In genomic region chr10:93818661-93819060, GRCm38 (mm10) we compare ENCODE assay signal across 9 mouse cellular contexts. TPM values are rescaled to one million over a fixed set of nuclear protein-coding genes. Genes with fewer than 3 reads are reported as not detected.
DNase-seq lines count a peak whose midpoint lies in the region; ATAC-seq and TF ChIP-seq lines count a peak whose summit lies in the region.
"Had no signal": no experiment of that assay in that cellular context is flagged by ENCODE, and none has a peak within 500 bp of the region (broad histone marks: within the 10 kb centered on the region; RNA-seq: fewer than 3 reads in every experiment).

No protein-coding gene starts in this region.

- no peaks in the 10 kb centered on the region for H3K4me1 ChIP-seq in intestine, postnatal 0 days (replicated peaks; ENCODE audit: control insufficient read depth, insufficient read depth, low read length)
- no peaks in the 10 kb centered on the region for H3K4me1 ChIP-seq in intestine, embryonic 15.5 days (replicated peaks)
- H3K4me1 ChIP-seq: embryonic facial prominence, embryonic 12.5 days had no signal

- TF ChIP-seq CTCF in intestine, postnatal 0 days (IDR thresholded peaks at IDR 0.05; ENCODE audit: low read depth) = peak; percentile 88

- 38% methylated on average over 7 of the region's 7 CpGs for WGBS in intestine, postnatal 0 days
- WGBS in intestine, embryonic 15.5 days = 35% methylated on average over 7 of the region's 7 CpGs

- no peak for ATAC-seq in intestine, postnatal 0 days
- no peak for ATAC-seq in intestine, embryonic 15.5 days
- peak; percentile 88 for ATAC-seq in granulocyte monocyte progenitor cell, adult 5-6 weeks (replicated peaks; ENCODE audit: poor library complexity, severe bottlenecking)

- H3K4me3 ChIP-seq in intestine, postnatal 0 days (ENCODE audit: low read depth, low read length) = no peak overlapping the region
- H3K4me3 ChIP-seq in intestine, embryonic 15.5 days (replicated peaks) = no peak overlapping the region
- H3K4me3 ChIP-seq: embryonic facial prominence, embryonic 12.5 days had no signal

- no peak overlapping the region for H3K4me2 ChIP-seq in intestine, postnatal 0 days (replicated peaks; ENCODE audit: low read depth)
- H3K4me2 ChIP-seq in intestine, embryonic 15.5 days (replicated peaks) = no peak overlapping the region
- H3K4me2 ChIP-seq: embryonic facial prominence, embryonic 12.5 days had no signal

- peak; percentile 85 for DNase-seq in NIH3T3 (ENCODE audit: low read depth)
- peak; percentile 74 for DNase-seq in cerebellum, adult 9-11 months
- peak; percentile 74 to 77 for DNase-seq in layer of hippocampus, postnatal 10 days (ENCODE audit: low spot score in 2 of 2)
- peak; percentile 82 for DNase-seq in lung, postnatal 14 days
- peak; percentile 69 to 87 for DNase-seq in spleen, postnatal 4 days (ENCODE audit: low spot score in 2 of 2)

- no peaks in the 10 kb centered on the region for H3K36me3 ChIP-seq in intestine, postnatal 0 days (ENCODE audit: control insufficient read depth, insufficient read depth)
- H3K36me3 ChIP-seq in intestine, embryonic 15.5 days = no peaks in the 10 kb centered on the region
- H3K36me3 ChIP-seq: embryonic facial prominence, embryonic 12.5 days had no signal

- H3K9ac ChIP-seq in intestine, postnatal 0 days (ENCODE audit: low read depth, low read length) = no peak overlapping the region
- H3K9ac ChIP-seq in intestine, embryonic 15.5 days = no peak overlapping the region
- H3K9ac ChIP-seq: embryonic facial prominence, embryonic 12.5 days had no signal

- no peak overlapping the region for H3K27ac ChIP-seq in intestine, postnatal 0 days (ENCODE audit: low read depth, low read length)
- H3K27ac ChIP-seq in intestine, embryonic 15.5 days = no peak overlapping the region
- H3K27ac ChIP-seq: embryonic facial prominence, embryonic 12.5 days had no signal

- no peaks in the 10 kb centered on the region for H3K27me3 ChIP-seq in intestine, postnatal 0 days (replicated peaks; ENCODE audit: control insufficient read depth, insufficient read depth, low read length)
- H3K27me3 ChIP-seq in intestine, embryonic 15.5 days (replicated peaks) = no peaks in the 10 kb centered on the region
- H3K27me3 ChIP-seq: embryonic facial prominence, embryonic 12.5 days had no signal

- H3K9me3 ChIP-seq in intestine, postnatal 0 days (ENCODE audit: control insufficient read depth) = no peaks in the 10 kb centered on the region
- no peaks in the 10 kb centered on the region for H3K9me3 ChIP-seq in intestine, embryonic 15.5 days
- H3K9me3 ChIP-seq: embryonic facial prominence, embryonic 12.5 days had no signal

RNA-seq across cellular contexts. Expression of gene Usp44, which starts 12.7 kb away (rescaled TPM):
- polyA plus RNA-seq in intestine, postnatal 0 days (2015; fragmentation: Nextera tagmentation; extraction: Ambion mirVana) = 0.08 and 0.09 TPM in 2 replicates
- polyA plus RNA-seq in intestine, embryonic 15.5 days (2015; fragmentation: Nextera tagmentation; extraction: Ambion mirVana) = 0.38 and 0.43 TPM in 2 replicates
- total RNA-seq in granulocyte monocyte progenitor cell, adult 5-6 weeks (2014; fragmentation: Nextera tagmentation) = 1.3 and 1.6 TPM in 2 replicates
- 1.6 and 2.9 TPM in 2 replicates for total RNA-seq in granulocyte monocyte progenitor cell, adult 5-6 weeks (2017)
- total RNA-seq in layer of hippocampus, postnatal 10 days (2021) = not detected
